Mouse (Mus musculus) limb, embryonic 14.5 days (tissue): Measurements from ENCODE around the gene Rad51b. TPM values are rescaled to one million over a fixed set of nuclear protein-coding genes. Genes with fewer than 3 reads are reported as not detected.
A peak's percentile ranks its signal among the peaks of the same experiment; 100 is the strongest.

ENCODE experiments used
- ATAC-seq: fragments of 200-750 bp; cut with Nextera tagmentation; 2 replicates; pipeline ENCODE4 v1.8.0; 2017; ENCODE audit warnings: low read depth, moderate number of reproducible peaks, moderate TSS enrichment; ENCODE audit not compliant: low FRiP score
- DNase-seq: peaks from one replicate; pipeline ENCODE4 v3.0.0-alpha.2; 2015; ENCODE audit warnings: low spot score
- H3K27ac ChIP-seq: fragments of 300-500 bp; sonication (generic); replicated peaks from 2 replicates; pipeline ENCODE4 v1.5.1; 2014; ENCODE audit warnings: low read depth, mild to moderate bottlenecking, low read length, moderate library complexity, mixed read lengths
- H3K27me3 ChIP-seq: fragments of 300-500 bp; sonication (generic); 2 replicates; pipeline ENCODE4 v1.6.1; 2014; ENCODE audit warnings: low read length, mixed read lengths; ENCODE audit not compliant: control insufficient read depth, insufficient read depth
- H3K36me3 ChIP-seq: fragments of 300-500 bp; sonication (generic); 2 replicates; pipeline ENCODE4 v1.6.1; 2014; ENCODE audit warnings: mild to moderate bottlenecking, low read length, moderate library complexity, mixed read lengths; ENCODE audit not compliant: control insufficient read depth, insufficient read depth
- H3K4me1 ChIP-seq: fragments of 300-500 bp; sonication (generic); 2 replicates; pipeline ENCODE4 v1.6.1; 2014; ENCODE audit warnings: antibody characterized with exemption, low read length, mixed read lengths; ENCODE audit not compliant: control insufficient read depth, insufficient read depth
- H3K4me2 ChIP-seq: fragments of 300-500 bp; sonication (generic); replicated peaks from 2 replicates; pipeline ENCODE4 v1.6.1; 2014; ENCODE audit warnings: low read depth, mild to moderate bottlenecking, low read length, moderate library complexity; ENCODE audit not compliant: severe bottlenecking
- H3K4me3 ChIP-seq: fragments of 300-500 bp; sonication (generic); replicated peaks from 2 replicates; pipeline ENCODE4 v1.5.1; 2014; ENCODE audit warnings: low read length
- H3K9ac ChIP-seq: fragments of 300-500 bp; sonication (generic); 2 replicates; pipeline ENCODE4 v1.6.1; 2014; ENCODE audit warnings: mild to moderate bottlenecking, low read depth, low read length, moderate library complexity; ENCODE audit not compliant: severe bottlenecking
- H3K9me3 ChIP-seq: fragments of 300-500 bp; sonication (generic); 2 replicates; pipeline ENCODE4 v1.6.1; 2016; ENCODE audit warnings: low read length; ENCODE audit not compliant: control insufficient read depth
- POLR2A ChIP-seq: fragments of 200-500 bp; IDR thresholded peaks from 2 replicates; pipeline ENCODE4 v1.8.0; 2012; ENCODE audit warnings: inconsistent platforms, mild to moderate bottlenecking, moderate library complexity, borderline replicate concordance; ENCODE audit not compliant: insufficient read depth, insufficient read length; ENCODE audit errors: extremely low read depth
- WGBS: fragments of 180-500 bp; shearing (Covaris S2); extraction: QIAGEN DNeasy Blood & Tissue Kit; methylation state at CpG from one replicate; pipeline ENCODE4 v1.1.7; 2014; 5-methylcytosine and 5-hydroxymethylcytosine counted together
- polyA plus RNA-seq, 2 experiments: library from polyadenylated mRNA; depleted of rRNA in 1 of 2; stranded (reverse) in 1 of 2; unstranded in 1 of 2; fragments of >200 nt; fragmentation: Nextera tagmentation in 1 of 2; extraction: Ambion mirVana in 1 of 2; gene quantifications; 2 replicates each; pipeline versions ENCODE4 v1.2.1 to v1.2.3; 2012 to 2014

Rad51b gene
- polyA plus RNA-seq, 2 experiments = 3.2 to 5.7 TPM

GRCm38 (mm10) chr12:79358613-79359218 lies 61.6 kb downstream of the Rad51b start:
- Histone ChIP-seq H3K9ac (no peak overlapping the region), H3K4me2 (no peak overlapping the region), H3K4me1 (peaks cover 12% of the 10 kb centered on the region; the same call in 1 of the 2 replicates), H3K27me3 (no peaks in the 10 kb centered on the region), H3K9me3 (no peaks in the 10 kb centered on the region), H3K36me3 (no peaks in the 10 kb centered on the region), H3K4me3 (no peak overlapping the region), H3K27ac (no peak overlapping the region)
- TF ChIP-seq POLR2A = no peak
- 24% methylated on average over 10 of the region's 10 CpGs for WGBS
- ATAC-seq = peak; percentile 80
- DNase-seq = peak; percentile 87

GRCm38 (mm10) chr12:79359404-79359803 lies 62.3 kb downstream of the Rad51b start:
- ATAC-seq (no peak), DNase-seq (no peak)
- Histone ChIP-seq H3K4me2 (no peak overlapping the region), H3K27ac (no peak overlapping the region), H3K9ac (no peak overlapping the region), H3K4me3 (no peak overlapping the region), H3K4me1 (peaks cover 9% of the 10 kb centered on the region; the same call in 1 of the 2 replicates), H3K9me3 (no peaks in the 10 kb centered on the region), H3K36me3 (no peaks in the 10 kb centered on the region), H3K27me3 (no peaks in the 10 kb centered on the region)
- WGBS = 96% methylated on average over 2 of the region's 2 CpGs
- TF ChIP-seq POLR2A = no peak

DNA sequence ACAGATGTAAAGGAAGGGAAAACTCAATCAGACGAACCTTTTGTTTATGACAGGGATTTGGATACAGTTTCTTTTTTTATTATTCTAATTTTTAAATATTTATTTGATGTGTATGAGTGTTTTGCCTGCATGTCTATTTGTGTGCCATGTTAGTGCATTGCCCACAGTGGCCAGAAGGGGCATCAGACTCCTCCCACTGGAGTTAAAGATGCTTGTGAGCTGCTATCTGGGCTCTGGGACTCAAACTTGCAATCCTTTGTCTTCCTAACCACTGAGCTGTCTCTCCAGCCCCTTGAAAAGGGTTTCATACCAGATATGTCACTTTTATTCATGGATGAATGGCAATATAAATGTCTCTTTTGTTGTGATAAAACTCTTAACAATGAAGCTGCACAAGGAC lies 65.1 kb downstream of the Rad51b start:
- Histone ChIP-seq H3K9ac (no peak overlapping the region), H3K4me1 (no peaks in the 10 kb centered on the region), H3K27me3 (no peaks in the 10 kb centered on the region), H3K36me3 (no peaks in the 10 kb centered on the region), H3K4me3 (no peak overlapping the region), H3K4me2 (no peak overlapping the region), H3K9me3 (no peaks in the 10 kb centered on the region), H3K27ac (no peak overlapping the region)
- ATAC-seq = no peak
- TF ChIP-seq POLR2A = no peak
- 77% methylated on average over 1 of the region's 1 CpGs for WGBS
- no peak for DNase-seq

GRCm38 (mm10) chr12:79364284-79364683 lies 67.2 kb downstream of the Rad51b start:
- WGBS = 87% methylated on average over 2 of the region's 2 CpGs
- H3K9ac ChIP-seq = no peak overlapping the region
- no peaks in the 10 kb centered on the region for H3K36me3 ChIP-seq
- H3K9me3 ChIP-seq = no peaks in the 10 kb centered on the region
- H3K4me1 ChIP-seq = no peaks in the 10 kb centered on the region
- no peak overlapping the region for H3K4me3 ChIP-seq
- H3K27me3 ChIP-seq = no peaks in the 10 kb centered on the region
- no peak overlapping the region for H3K27ac ChIP-seq
- ATAC-seq (no peak), DNase-seq (no peak)
- TF ChIP-seq POLR2A = no peak
- H3K4me2 ChIP-seq = no peak overlapping the region

- peaks cover 6% of the 10 kb centered on the region; the same call in 1 of the 2 replicates for H3K4me1 ChIP-seq
- no peaks in the 10 kb centered on the region for H3K9me3 ChIP-seq
- ATAC-seq = no peak
- WGBS = 89% methylated on average over 3 of the region's 3 CpGs
- no peak overlapping the region for H3K9ac ChIP-seq
- no peak for DNase-seq
- no peaks in the 10 kb centered on the region for H3K36me3 ChIP-seq
- no peak overlapping the region for H3K4me3 ChIP-seq
- TF ChIP-seq POLR2A = no peak
- no peak overlapping the region for H3K4me2 ChIP-seq
- no peak overlapping the region for H3K27ac ChIP-seq
- no peaks in the 10 kb centered on the region for H3K27me3 ChIP-seq
These were observed 71.7 kb downstream of the Rad51b start for GRCm38 (mm10) chr12:79368818-79369217.
